Mouse (Mus musculus) T-helper 17 cell (primary cell): ENCODE measurements around the gene Tut7.

Experiments used
- in situ Hi-C, 2 experiments: fragments of 300-600 bp; cut with MboI, MseI; formaldehyde crosslinking; loops; 1 replicate in 1 of 2; 2 replicates in 1 of 2; pipeline ENCODE4 v1.15.1; 2025; ENCODE audit warnings: high pct_unique_total_duplicates in 2 of 2

The Tut7 gene

DNA sequence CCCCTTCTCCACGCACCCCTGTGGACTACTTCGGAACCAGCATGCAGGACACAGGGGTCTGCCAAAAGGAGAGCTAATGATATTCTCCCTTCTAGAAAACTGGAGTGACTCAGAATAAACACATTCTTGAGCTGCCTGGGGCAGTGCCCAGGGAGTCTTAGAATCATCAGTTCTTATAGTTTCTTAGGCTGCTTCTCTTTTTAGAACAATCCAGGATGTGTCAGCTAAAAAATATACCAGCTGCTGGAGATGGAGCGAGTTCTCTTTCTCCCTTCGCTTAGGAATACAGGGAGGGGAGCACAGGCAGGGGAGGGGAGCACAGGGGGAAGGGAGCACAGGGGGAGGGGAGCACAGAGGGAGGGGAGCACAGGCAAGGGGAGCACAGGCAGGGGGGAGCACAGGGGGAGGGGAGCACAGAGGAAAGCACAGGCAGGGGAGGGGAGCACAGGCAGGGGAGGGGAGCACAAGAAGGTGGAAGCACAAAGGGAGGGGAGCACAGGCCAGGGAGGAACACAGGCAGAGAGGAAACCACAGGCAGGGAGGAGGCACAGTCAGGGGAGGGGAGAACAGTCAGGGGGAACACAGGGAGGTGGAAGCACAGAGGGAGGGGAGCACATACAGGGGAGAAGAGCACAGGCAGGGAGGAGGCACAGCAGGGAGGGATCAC lies 12.0 kb upstream of the Tut7 start:
- in situ Hi-C loops: no loop called here

DNA sequence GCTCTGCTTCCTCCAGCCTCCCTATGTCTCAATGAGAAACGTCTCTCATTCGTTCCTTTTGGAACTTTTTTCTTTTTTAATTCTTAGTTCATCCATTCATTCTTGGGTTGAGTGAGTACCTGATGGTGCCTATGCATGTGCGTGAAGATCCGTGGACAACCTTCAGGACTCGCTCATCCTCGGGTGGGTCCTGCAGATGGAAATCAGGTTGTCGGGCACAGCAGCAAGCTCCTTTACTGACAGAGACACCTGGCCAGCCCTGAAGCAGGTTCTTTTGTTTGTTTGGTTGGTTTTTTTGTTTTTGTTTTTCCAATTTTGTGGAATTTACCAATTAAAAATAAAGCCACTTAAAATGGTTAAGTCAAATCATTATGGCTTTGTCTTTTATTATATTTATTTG lies 9.9 kb upstream of the Tut7 start:
- in situ Hi-C loops: no loop called here

DNA sequence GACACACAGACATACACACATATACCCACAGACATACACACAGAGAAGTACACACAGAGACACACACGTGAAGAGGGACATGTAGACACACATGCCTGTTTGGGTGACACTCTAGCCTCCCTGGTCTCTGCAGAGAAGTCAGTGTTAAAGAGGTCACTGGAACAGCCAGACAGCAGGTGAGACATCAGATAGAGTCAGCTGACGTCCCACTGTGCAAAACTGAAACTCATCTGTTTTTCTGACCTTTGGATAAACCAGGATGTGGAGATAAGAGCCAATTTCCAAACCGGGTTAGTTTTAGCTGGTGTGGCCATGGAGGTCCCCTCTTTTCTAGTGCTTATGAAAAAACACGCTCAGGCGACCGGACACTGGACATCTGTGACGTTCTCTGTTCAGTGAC lies 9.5 kb upstream of the Tut7 start:
- in situ Hi-C loops: no loop called here

DNA sequence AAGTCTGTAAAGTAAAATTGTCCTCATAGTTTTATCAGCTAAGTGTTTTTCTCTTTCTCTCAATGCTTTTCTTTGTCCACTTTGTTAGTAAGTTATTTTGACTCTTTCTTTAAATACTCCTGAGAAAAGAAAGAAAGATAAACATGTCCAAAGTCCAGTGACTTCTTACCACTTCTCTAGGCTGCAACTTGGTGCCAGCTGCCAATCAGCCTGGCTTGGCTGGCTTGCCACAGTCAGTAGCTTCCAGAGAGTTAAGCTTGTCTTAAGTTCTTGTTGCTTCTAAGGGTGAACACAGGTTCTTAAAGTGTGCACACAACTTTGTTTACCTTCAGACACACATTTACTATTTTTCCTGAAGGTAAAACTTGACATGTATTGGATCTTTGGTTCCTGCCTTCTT lies 3.0 kb upstream of the Tut7 start:
- in situ Hi-C loops: no loop called here

DNA sequence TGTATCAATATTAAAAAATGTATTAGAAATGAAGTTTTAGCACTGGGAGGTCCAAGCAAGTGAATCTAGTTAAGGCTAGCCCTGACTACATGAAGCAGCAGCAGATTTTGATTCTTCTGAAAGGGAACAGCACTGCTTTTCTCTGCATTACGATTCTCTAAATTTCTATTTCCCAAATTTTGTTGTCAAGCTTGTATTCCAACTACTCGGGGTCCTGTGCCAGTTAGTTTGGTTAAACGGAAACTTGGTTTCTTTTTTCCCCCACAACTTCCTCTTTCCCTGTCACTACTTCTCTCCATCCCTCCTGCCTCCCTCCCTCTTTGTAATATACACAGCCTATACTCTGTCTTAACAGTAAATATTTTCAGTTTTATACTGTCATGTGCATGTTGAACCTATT lies 2.1 kb downstream of the Tut7 start:
- in situ Hi-C loops: no loop called here

DNA sequence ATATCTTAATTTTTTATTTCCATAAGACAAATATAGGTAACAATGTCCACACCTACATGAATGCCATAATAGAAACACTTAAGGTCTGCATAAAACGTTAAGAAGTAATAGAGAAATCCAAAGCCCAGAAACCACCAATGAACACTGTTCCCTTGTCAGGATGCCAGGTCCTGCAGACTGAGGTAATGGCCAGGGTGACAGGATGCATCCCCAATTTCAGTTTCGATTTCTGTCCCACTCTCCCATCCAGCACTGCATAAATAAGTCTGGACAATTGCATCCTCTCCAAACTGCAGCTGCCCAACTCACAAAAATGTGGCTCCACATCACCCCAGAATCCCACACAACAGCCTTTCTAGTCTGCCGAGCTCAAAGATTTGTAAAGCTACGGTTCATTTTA lies 2.8 kb downstream of the Tut7 start:
- in situ Hi-C loops: no loop called here

DNA sequence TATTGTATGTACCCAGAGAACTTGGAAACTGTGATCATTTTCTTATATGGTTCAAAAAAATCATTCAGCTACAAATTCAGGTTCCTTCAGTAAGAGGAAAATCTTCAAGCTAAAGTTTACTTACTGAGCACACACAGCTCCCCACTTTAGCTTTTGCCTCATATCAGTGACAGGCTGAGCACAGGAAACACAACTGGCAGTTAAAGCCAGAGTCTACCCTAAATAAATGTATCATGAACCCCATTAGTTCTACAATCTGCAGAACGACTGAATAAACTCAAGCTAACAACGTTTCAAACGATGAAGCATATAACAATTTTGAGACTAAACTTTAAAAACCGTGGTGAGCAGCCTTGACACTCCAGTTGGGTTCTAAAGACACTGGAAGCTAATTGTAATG lies 5.6 kb downstream of the Tut7 start:
- in situ Hi-C loops: loop anchor here (5.0 kb wide), 2 partner anchors 35 to 40 kb away; partner anchors contain the start of gene Gm49354 (in 1 of the 2)

DNA sequence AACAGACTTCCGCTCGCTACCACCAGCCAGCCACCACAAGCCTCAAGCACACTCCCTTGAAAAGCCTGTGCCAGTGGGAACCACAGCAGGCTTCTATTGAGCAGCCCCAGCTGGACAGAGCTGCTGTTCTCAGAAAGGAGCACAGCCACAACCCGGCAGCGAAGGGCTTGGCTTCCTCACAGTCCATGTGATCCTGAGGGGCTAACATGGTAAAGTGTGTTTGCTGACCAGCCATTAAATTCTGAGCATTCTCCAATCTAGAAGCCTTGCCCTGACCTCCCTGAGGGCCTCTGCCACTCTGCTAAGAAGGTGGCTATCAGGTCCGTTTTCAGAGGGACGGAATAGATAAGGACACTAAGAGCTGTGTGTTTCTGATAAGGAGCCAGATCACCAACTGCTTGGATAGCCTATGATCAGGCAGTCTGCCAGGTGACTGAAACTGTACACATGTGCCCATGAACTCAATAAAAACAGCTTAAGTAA lies 8.8 kb downstream of the Tut7 start:
- in situ Hi-C loops: no loop called here

DNA sequence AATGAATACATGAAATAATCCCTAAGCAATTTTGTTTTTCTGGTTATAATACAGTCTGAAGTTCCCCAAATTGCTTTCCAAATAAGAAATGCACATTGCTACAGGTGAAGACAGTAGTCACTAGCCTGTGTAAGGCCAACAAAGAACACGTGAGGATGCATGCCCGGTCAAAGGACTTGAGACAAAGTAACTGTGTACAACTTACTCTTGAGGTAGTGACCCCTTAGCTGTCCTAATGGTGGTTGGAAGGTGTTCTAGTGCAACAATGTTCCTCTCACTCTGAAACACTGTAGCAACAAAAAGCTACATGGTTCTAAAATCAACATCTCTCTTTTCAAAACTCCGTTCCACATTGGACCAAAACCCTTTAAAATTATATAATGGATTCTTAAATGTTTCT lies 11.4 kb downstream of the Tut7 start:
- in situ Hi-C loops: no loop called here

DNA sequence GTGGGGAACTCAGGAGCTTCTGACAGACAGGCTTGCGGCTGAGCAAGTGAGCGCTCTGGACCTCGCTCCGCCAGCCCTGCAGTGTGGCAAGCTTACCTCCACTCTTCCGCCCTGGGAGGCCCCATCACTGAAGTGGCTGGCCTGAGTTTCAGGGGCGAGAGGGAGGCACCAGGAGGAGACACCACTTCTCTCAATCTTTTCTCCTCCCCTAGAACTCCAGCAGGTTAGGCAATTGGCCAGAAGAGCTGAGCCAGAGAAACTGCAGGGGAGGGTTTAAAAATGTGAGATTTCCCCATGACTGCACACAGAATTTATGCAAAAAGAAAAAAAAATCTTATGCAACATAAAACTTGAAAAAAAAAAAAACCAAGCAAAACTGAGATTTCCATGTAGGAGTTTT lies 21.9 kb downstream of the Tut7 start:
- in situ Hi-C loops: no loop called here

DNA sequence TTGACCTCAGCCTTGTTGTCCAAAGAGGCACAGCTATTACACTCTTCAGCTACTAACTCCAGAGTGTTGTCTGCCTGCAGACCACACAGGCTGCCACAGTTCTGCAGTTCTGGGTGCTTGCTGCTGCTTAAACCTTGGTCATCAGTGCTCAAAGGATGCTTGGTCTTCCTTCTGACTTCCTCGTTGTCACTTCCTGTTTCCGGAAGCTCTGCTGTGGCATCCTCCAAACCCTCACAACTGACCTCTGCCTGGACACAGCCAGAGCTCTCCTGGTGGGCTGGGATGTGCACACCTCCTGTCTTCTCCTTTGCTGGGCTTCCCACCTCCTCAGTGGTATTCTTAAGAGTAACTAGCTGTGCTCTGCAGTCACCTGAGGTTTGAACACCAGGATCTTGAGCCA lies 22.9 kb downstream of the Tut7 start:
- in situ Hi-C loops: no loop called here

DNA sequence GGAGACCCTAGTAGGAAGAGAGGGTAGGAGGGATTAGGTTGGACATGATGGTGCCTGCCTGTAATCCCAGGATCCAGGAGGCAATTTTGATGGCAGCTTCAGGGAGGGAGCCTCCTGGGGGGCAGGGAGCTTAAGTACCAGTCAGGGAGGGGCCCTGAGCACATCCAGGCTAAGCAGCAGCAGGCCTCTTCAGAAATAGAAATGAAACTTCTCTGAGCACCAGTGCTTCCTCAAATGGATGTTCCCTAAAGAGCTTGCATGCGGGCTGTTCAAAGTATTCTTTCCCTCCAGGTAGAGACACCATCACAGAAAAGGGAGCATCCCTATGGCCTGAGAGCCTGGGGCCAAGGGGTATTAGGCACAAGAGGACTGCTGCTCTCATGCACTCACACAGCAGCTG lies 24.6 kb downstream of the Tut7 start:
- in situ Hi-C loops: no loop called here

DNA sequence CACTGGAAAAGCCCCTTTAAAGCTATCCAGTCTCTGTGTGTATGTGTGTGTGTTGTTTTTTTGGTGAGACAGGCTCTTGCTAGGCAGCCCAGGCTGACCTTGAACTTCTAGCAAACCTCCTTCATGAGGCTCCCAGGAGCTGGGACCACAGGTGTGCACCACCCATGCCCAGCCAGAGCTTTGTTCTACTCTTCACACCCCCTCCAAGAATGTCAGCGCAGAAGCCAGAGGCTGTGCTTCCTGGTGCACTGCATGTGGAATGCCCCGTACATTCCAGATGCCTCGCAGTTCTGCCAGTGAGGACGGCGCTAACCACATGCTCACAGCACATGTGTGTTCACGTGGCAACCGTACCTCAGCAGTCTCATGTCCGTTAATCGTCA lies 26.5 kb downstream of the Tut7 start:
- in situ Hi-C loops: no loop called here

DNA sequence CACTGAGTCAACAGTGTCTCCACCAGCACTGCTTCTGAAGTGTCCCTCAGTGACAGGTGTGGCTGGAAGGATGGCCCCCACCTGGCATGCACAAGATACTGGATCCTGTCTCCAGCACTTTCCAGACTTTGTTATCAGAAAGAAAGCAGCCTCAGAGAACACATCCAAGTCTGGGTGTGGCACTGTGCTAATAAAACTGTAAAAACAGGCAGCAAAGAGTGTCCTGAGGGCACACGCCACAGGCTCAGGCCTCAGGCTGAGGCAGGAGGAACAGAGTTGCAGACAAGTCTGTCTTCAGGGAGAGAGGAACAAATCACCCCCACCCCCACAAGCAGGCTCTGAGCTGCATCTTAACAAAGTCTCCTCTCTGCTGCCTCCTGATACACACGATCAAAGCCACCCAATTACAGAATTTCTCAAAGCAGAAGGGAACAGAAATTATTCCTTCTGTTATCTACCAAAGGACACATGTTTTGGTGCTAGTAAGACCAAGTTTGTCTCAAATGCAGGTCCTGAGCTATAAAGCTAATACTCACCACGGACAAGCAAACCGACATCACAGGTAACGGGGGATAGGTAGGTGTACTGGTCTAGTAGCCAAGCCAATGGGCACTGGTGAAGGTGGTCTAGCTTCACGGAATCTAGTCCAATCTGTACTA lies 27.0 kb downstream of the Tut7 start:
- in situ Hi-C loops: no loop called here

DNA sequence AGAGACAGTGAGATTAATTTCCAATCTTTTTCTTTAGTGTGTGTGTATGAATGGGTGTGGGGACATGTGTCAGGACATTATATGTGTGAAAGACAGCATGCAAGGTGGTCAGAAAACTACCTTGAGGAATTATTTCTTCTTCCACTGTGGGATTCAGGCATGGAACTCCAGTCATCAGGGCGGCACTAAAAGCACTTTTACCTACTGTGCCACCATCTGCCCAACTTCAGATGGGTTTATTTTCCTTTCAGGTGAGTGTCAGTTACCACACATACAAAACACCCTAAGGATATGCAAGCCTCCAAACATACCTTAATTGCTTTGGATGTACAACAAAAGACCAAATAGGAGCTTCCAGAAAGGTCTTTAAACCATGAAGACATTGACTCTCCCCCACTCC lies 28.2 kb downstream of the Tut7 start:
- in situ Hi-C loops: no loop called here

DNA sequence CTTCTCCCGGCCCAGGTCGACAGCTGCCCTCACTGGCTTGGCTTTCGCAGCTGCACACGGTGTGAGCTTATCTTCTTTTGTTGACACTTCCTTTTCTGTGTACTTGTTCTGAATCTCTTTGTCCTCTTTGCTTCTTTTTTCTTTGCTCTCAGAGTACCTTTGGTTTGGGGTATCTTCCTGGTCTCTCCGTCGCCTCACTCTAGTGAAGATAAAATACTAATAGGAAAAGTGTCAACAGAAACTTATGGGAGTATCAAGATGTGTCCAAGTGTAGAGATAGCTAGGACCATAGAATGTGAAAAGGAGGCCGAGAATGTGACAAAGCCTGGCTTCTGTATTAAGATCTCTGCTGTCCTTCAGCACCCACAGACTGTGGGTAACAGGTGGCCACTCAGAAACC lies 40.8 kb downstream of the Tut7 start, which contains the start of gene Gm49354:
Gene Gm49354 (minus strand): TSS at position 101 of the 400 bp plus-strand sequence.
- in situ Hi-C loops: loop anchor here in 1 of 2 experiments (5.0 kb wide), 1 partner anchor 35 kb away; no protein-coding TSS in a partner anchor

DNA sequence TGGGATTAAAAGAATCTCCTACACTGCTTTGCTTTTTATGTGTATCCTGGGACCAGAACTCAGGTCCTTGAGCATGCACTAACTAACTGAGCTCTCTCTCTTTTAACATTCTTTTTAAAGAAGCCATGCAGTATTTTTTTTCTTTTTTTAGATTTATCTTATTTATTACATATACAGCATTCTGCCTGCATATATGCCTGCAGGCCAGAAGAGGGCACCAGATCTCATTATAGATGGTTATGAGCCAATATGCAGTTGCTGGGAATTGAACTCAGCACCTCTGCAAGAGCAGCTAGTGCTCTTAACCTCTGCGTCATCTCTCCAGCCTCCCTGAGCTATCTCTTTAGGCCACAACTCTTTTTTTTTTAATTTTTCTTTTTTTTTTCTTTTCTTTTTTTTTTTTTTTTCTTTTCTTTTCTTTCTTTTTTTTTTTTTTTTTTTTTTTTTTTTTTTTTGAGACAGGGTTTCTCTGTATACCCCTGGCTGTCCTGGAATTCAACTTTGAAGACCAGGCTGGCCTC lies 43.1 kb downstream of the Tut7 start:
- in situ Hi-C loops: loop anchor here (5.0 kb wide), 1 partner anchor 37 kb away; no protein-coding TSS in a partner anchor

DNA sequence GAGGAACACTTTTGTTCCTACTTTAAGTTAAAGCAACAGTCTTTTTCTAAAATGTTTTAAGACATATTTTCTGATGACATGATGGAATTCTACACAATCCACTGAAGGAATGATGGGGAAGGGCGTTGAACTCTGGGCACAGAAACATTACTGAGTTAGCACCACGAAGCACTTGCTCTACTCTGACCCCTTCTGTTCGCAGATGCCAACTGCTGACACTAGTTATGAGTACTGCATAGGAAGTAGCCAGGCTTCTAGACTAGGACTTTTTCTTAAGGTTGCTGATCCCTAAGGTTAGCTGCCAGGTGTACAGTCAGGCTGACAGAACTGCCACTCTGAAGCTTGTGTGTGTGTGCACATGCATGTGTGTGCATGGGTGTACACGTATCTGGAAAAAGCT lies 43.7 kb downstream of the Tut7 start:
- in situ Hi-C loops: loop anchor here in 1 of 2 experiments (5.0 kb wide), 1 partner anchor 38 kb away; no protein-coding TSS in a partner anchor

DNA sequence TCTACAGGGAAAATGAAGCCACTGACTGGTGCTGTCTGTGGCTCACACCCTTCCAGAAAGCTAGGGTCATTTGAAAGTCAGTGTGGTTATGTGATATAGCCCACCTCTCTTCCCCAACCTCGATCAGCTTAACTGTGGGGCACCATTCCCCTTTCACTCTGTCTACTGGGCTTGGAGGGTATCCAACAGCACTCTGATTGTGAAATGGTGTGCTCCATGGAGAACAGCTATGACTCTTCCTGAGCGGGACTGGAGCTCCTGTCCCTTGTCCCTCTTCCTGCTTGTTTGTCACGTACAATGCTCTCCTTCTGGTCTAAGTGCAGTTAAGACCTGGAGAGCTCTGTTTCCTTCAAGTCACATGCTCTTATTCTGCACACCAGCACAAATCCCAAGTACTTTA lies 47.8 kb downstream of the Tut7 start:
- in situ Hi-C loops: loop anchor here in 1 of 2 experiments (5.0 kb wide), 1 partner anchor 42 kb away; no protein-coding TSS in a partner anchor

DNA sequence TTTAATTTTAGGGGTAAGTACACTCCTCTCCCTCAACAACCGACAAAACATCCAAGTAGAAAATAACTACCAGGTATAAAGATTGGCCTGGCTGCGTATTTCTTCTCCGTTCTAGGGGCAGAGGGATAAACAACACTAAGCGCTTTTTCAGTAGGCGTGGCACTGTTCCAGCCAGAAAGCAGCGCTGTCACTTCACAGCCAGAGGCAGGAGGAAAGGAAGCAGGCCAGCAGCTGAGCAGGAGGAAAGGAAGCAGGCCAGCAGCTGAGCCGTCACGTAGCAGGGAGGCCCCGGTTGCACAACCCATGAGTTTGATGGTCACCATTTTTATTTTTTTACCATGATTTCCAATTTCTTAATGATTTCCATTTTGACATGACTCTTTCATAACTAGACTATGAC lies 51.7 kb downstream of the Tut7 start:
- in situ Hi-C loops: loop anchor here in 1 of 2 experiments (25.0 kb wide), 1 partner anchor 1384 kb away; the partner anchor contains the start of gene 2210016F16Rik

DNA sequence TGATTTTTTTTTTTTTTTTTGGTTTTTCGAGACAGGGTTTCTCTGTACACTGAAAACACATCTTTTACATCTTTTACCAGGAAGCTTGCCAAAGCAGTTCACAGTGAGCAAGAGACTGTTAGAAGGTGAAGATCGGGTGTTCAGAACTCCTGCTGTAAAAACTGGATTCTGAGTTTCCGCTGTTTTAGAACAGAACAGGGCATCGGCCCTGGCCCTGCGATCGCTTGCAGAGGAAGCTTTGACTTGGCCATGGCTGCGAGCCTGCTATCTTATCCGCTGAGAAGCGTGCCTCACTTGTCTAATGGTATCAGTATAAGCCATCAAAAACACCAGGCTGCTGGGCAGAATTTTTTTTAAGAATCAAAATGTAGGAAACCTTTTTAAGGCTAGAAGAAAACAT lies 52.1 kb downstream of the Tut7 start:
- in situ Hi-C loops: loop anchor here in 1 of 2 experiments (25.0 kb wide), 1 partner anchor 1384 kb away; the partner anchor contains the start of gene 2210016F16Rik

DNA sequence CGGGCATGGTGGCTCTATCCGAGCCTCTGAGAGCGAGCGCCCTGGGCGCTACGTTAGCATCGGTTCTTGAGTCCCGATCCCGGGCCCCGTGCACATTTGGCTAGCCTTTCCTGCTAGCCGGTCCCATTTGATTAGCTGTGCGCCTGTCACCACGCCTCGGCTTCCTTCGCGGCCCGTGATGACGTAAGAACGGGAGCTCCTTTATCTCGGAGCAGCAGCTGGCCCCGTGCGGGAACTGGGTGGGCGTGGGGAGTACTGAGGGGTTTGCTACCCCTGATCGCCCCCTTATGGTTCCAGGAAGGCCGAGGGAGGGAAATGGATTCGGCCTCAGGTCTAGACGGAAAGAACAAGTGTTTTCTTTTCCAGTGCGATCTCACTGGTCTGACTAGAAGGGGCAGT lies 52.8 kb downstream of the Tut7 start:
- in situ Hi-C loops: loop anchor here in 1 of 2 experiments (25.0 kb wide), 1 partner anchor 1383 kb away; the partner anchor contains the start of gene 2210016F16Rik
